Mouse (Mus musculus) central nervous system, embryonic 18 days (tissue): ENCODE measurements around the gene Cdca5. TPM values are rescaled to one million over a fixed set of nuclear protein-coding genes. Genes with fewer than 3 reads are reported as not detected.

Source experiments
- polyA plus RNA-seq: library from polyadenylated mRNA; depleted of rRNA; stranded (reverse); fragments of >200 nt; gene quantifications from 2 replicates; pipeline ENCODE4 v1.2.3, GENCODE M21; 2012; rRNA removed

Cdca5 gene
- polyA plus RNA-seq, 1 experiment, result 4.7 TPM

Other genes with a start within 250 kb of the Cdca5 start
- 11.8 and 12.2 TPM in 2 replicates for gene Frmd8, start 209.7 kb upstream of the Cdca5 start, polyA plus RNA-seq
- gene Slc25a45, start 207.2 kb upstream of the Cdca5 start, polyA plus RNA-seq, result 3.2 TPM in 2 replicates
- 12.6 and 14.4 TPM in 2 replicates for gene Tigd3, start 190.8 kb upstream of the Cdca5 start, polyA plus RNA-seq
- 147 and 151 TPM in 2 replicates for gene Dpf2, start 172.0 kb upstream of the Cdca5 start, polyA plus RNA-seq
- gene Cdc42ep2, start 160.2 kb upstream of the Cdca5 start, polyA plus RNA-seq, result 17.8 and 18.1 TPM in 2 replicates
- 27.5 and 30.6 TPM in 2 replicates for gene Pola2, start 120.8 kb upstream of the Cdca5 start, polyA plus RNA-seq
- gene Slc22a20, start 98.8 kb upstream of the Cdca5 start, polyA plus RNA-seq, result not detected in 2 replicates
- 8.7 and 8.9 TPM in 2 replicates for gene Capn1, start 69.1 kb upstream of the Cdca5 start, polyA plus RNA-seq
- 19.9 and 20.2 TPM in 2 replicates for gene Syvn1, start 38.4 kb upstream of the Cdca5 start, polyA plus RNA-seq
- 44.9 and 46.3 TPM in 2 replicates for gene Mrpl49, start 27.2 kb upstream of the Cdca5 start, polyA plus RNA-seq
- gene Fau, start 27.1 kb upstream of the Cdca5 start, polyA plus RNA-seq, result 1,265 and 1,281 TPM in 2 replicates
- gene Znhit2, start 23.8 kb upstream of the Cdca5 start, polyA plus RNA-seq, result 31.8 and 33.0 TPM in 2 replicates
- 99.6 and 104 TPM in 2 replicates for gene Tm7sf2, start 16.6 kb upstream of the Cdca5 start, polyA plus RNA-seq
- 87.7 and 91.1 TPM in 2 replicates for gene Vps51, start 7.8 kb upstream of the Cdca5 start, polyA plus RNA-seq
- 0.17 TPM in 1 of 2 replicates, not detected in the other for gene Tmem262, start 5.0 kb upstream of the Cdca5 start, polyA plus RNA-seq
- gene Gm28374, start 2.7 kb upstream of the Cdca5 start, polyA plus RNA-seq, result 1.5 and 1.6 TPM in 2 replicates
- 86.3 and 98.7 TPM in 2 replicates for gene Zfpl1, start within 50 bp of the Cdca5 start, polyA plus RNA-seq
- 0.09 and 0.18 TPM in 2 replicates for gene AC131692.1, start 9.4 kb downstream of the Cdca5 start, polyA plus RNA-seq
- gene Naaladl1, start 20.8 kb downstream of the Cdca5 start, polyA plus RNA-seq, result 0.59 and 0.63 TPM in 2 replicates
- 51.8 and 53.5 TPM in 2 replicates for gene Sac3d1, start 33.7 kb downstream of the Cdca5 start, polyA plus RNA-seq
- gene Snx15, start 43.3 kb downstream of the Cdca5 start, polyA plus RNA-seq, result 55.8 and 56.8 TPM in 2 replicates
- 0.15 TPM in 1 of 2 replicates, not detected in the other for gene Batf2, start 56.0 kb downstream of the Cdca5 start, polyA plus RNA-seq
- 107 and 108 TPM in 2 replicates for gene Arl2, start 56.6 kb downstream of the Cdca5 start, polyA plus RNA-seq
- 0.05 TPM in 1 of 2 replicates, not detected in the other for gene Majin, start 99.4 kb downstream of the Cdca5 start, polyA plus RNA-seq
- 0.11 TPM in 1 of 2 replicates, not detected in the other for gene Gpha2, start 141.4 kb downstream of the Cdca5 start, polyA plus RNA-seq
- gene Ppp2r5b, start 150.9 kb downstream of the Cdca5 start, polyA plus RNA-seq, result 152 TPM in 2 replicates
- gene Atg2a, start 156.7 kb downstream of the Cdca5 start, polyA plus RNA-seq, result 17.8 and 20.5 TPM in 2 replicates
- 147 and 154 TPM in 2 replicates for gene Ehd1, start 191.7 kb downstream of the Cdca5 start, polyA plus RNA-seq
- gene Cdc42bpg, start 221.5 kb downstream of the Cdca5 start, polyA plus RNA-seq, result 3.8 and 3.9 TPM in 2 replicates
- gene Men1, start 250.0 kb downstream of the Cdca5 start, polyA plus RNA-seq, result 94.3 and 100.0 TPM in 2 replicates